Mouse (Mus musculus): ENCODE measurements around the gene Castor1.

- TF ChIP-seq FLI1 (IDR thresholded peaks at IDR 0.05; ENCODE audit: low read length) (no peak), GATA1 (IDR thresholded peaks at IDR 0.05; ENCODE audit: borderline replicate concordance, low read length) (no peak)
These were observed 7.2 kb upstream of the Castor1 start for GRCm38 (mm10) chr11:4210786-4211185.

Data from megakaryocyte, embryonic 14.5 days (primary cell).